Mouse (Mus musculus) retina, postnatal 7 days (tissue): ENCODE data around the gene A4galt.
"Not testable (repeated sequence)": the region's sequence is repeated elsewhere in the genome, so short reads cannot be mapped to it uniquely, and the experiment has no call there.

ENCODE experiments used
- DNase-seq: peaks from one replicate; pipeline ENCODE4 v3.0.0-alpha.2; 2012; ENCODE audit warnings: low read depth, low spot score

The A4galt gene

DNA sequence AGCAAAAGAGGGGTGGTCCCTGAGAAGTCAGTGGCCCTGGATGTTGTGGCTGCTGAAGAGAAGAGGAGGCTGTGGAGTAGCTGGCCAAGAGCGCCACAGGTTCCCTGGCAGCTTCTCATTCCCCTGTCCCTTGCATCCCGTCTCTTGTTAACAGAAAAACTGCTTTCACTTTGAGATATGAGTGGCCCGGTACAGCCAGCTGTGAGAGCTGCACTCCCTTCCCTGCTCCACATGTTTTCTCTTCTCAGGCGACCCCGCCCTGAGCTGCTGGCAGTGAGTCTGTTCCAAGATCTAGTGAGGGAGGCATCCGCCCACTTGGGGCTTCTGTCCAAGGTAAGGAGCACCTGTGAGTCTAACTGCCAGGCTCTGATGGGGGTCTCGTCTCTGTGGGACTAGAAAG, 16.9 kb upstream of the A4galt start:
- DNase-seq, result not testable (repeated sequence)

DNA sequence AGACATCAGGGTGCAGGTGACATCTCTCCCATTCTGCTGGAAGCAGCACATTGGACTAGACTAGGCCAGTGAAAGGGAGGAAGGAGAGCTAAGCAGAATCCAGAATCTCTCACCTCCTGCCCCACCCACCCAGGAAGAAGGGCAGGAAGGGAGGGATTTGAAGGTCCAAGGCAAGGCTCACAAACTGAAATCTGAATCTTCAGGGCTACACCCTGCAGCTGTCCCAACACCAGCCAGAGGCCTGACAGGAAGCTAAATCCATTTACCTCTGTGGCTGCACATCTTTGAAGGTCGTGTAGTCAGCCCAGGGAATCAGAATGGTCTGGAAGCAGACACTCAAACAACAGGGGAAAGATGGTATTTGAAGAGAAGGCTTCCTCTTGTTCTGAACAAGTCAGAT, 13.7 kb upstream of the A4galt start:
- DNase-seq, result no peak

DNA sequence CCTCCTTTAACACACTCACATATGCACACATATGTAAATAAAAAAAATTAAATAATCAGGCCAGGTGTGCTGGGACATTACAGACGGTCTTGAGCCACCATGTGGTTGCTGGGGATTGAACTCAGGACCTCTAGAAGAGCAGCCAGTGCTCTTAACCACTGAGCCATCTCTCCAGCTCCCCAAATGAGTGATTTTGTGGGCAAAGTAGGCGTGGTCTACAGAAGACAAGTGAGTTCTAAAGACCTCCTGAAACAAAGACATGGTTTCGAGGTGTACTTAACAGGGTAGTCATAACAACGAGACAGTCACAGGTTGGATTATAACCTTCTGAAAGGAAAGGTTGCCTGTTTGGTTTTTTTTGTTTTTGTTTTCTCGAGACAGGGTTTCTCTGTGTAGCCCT, 11.8 kb upstream of the A4galt start:
- DNase-seq, result no peak

DNA sequence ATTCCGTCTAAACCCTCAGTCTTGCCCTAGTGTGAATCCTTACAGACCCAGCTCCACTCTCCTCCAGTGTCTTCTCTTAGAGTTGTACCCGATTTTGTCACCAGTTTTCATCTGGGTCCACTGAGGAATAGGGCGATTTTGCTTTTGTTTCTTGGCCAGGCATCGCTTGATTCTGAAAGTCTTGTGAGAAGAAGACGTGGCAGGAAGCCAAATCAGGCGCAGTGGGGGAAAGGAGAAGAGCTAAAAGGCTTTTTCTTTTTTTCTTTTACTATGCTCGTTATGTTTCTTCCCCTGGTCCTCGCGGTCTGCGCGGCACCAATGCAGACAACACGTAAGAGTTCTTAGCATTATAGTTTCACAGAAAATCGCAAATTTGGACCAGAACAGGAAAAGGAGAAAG, 6.3 kb upstream of the A4galt start:
- no peak for DNase-seq

DNA sequence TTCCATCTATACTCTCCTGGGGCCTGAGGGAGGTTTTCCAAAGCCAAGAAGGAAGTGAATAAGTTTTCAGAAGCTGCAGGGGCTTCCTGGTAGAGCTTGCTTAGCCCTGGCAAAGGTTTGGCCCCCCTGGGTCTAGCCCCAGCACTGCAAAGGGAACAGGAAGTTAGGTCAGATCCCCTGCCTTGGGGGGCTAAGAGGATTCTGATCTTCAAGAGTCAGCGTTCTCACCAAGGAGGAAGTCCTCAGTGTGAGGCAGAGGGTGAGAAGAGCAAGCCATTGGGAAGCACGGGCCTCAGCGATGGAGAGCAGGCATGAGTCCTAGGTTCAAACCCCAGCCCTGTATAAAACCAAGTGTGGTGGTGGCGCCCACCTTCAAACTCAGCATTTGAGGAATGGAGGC, 4.9 kb upstream of the A4galt start:
- no peak for DNase-seq

DNA sequence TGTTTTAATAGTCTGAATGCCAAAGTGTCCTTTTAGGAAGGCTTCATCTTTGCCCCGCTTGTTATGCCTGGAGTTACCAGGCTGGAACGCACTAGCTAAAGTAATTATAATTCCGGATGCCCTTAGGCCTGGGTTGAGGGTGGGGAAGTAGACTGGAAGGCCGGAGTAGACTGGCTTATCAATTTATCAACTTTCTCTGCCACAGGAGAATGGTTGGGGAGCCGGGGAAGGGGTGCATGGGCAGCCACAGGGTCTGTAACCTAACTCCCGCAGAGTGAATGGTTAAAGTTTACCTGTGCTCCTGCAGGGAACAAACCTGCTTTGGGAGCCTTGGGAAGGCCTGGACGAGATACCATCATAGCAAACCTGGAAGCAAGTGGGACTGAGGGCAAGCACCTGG, 4.4 kb upstream of the A4galt start:
- DNase-seq, result no peak

DNA sequence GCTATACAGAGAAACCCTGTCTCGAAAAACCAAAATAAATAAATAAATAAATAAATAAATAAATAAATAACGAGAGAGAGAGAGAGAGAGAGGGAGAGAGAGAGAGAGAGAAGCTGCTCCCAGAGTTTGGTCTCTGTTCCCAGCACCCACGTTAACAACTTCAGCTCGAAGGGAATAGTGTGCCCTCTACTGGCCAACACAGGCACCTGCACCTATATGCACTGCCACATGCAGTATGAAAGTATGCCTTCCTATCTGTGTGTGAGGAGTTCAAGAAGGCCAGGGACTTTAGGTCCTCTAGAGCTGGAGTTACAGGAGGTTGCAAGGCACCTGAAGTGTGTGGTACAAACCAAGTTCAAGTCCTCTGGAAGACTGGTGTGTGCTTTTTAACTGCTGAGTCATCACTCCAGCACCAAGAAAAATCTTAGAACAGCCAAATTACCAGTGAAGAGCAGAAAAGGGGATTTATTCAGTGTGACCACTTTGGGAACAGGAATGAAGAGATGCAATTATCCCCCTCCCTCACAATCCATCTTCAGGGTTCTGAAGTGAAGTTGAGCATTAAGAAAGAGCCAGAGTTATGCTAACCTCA, 3.7 kb upstream of the A4galt start:
- no peak for DNase-seq

DNA sequence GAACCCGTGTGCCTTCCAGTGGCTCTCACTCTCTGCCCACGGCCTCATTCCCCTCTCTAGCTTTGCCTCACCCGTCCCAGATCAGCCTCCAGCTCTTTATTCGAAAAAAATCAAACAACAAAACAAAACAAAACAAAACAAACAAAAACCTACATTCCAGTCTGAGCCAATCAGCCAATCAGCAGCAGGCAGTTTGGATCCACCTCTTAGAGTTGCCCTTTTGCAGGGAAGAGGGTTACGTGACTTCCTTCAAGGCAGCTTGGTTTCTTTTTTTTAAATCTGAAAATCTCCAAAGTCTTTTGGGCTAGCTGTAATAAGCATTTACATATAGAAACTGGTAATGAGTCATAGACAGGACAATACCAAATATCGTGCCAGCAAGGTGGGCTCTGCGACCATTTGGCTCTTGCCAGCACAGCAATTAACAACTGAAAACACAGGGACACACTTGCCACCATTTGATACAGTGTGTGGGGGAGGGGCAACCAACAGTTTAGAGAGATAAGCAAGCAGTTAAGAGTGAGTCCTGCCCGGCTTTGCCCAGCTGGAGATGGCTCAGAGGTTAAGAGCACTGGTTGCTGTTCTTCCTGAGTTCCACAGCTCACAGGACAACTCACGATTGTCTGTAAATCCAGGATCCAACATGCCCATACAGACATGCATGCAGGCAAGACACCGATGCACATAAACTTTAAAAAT, 2.9 kb upstream of the A4galt start:
- no peak for DNase-seq

DNA sequence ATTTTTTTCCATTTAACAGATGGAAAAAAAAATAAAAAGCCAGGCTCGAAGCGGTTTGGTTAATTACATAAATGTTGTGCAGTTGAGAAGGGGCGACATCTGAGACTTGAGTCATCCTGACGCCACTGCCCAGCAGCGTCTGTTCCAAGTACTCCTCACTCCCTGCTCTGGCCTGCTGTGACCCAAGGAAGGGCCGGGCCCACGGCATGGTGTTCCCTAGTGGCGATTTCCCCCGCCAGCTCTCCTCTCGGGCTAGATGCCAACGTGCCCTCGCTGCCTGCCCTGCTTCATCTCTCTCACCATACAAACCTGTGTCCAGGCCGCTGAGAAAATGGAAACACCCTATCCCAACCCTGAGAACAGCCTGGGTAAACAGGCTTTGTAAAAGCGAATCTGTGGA, 486 bp upstream of the A4galt start:
- no peak for DNase-seq

DNA sequence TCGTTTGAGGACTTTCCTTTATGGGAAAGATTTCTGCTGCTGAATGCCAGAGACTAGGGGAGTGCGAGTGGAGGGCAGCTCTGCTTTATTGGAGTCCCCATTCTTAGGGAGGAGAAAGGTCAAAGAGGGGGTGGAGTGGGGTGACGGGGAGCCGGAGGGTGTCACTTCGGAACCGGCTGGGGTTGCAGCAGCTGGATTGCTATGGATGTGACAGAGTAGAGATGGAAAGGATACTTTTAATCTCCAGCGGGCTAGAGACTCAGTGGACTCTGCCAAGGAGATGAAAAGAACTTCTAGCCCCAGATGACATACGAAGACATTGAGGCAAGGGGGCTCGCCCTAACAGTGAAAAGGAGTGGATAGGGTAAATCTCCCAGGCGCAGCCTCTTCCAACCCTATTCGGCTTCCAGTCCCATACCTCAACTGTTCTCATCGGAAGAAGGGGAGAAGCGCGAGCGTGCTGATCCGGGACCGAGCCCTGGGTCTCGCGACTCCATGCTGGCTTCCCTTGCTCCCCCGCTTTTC, 861 bp downstream of the A4galt start:
- no peak for DNase-seq

DNA sequence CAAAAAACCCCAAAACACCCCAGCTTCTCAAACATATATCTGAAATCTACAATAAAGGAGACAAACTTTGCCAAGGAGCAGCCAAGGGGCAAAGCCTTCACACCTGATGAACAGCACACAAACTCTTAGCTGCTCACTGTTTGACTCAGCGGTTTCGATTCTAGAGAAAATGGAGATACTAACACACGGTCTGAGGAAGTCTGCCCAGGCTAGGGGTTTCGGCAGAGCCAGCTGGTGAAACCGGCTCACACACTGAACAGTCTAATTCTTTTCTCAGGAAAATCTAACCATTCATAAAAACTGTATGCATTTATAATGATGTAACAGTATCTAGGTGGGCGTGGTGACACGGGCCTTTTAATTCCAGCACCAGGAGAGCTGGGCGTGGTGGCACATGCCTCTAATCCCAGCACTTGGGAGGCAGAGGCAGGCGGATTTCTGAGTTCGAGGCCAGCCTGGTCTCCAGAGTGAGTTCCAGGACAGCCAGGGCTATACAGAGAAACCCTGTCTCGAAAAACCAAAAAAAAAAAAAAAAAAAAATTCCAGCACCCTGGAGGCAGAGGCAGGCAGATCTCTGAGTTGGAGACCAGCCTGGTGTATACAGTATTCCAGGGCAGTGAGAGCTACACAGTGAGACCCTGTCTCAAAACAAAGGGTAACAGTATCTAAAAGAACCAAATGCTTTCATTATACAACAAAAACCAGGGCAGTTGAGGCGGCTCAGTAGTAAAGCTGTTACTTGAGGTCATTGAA, 1.9 kb downstream of the A4galt start:
- DNase-seq, result no peak

DNA sequence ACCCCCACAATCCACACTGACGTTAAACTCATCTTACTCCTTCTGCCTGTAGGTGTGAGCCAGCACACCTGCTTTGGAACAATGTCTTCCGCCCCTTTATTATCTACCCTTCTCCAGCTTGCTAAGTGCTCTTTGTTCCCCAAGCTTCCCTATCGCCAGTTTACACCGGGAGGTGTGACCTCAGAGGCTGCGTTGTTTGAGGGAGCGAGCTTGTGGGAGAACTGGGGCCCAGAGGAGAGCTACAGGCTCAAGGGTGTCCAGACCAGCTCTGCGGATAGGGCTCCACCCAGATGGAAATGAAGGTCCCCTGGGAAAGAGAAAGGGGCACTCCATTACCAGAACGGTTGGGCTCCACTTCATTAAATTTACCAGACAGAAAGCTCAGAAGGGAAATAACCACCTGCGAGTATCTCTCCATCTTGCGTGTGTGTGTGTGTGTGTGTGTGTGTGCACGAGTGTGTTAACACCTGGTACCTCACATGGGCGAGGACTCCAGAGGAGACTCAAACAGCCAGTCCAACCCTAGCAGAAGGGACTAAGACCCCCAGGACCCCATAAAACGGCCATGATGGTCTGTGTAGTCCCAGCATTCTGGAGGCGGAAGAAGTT, 3.2 kb downstream of the A4galt start:
- DNase-seq, result no peak

DNA sequence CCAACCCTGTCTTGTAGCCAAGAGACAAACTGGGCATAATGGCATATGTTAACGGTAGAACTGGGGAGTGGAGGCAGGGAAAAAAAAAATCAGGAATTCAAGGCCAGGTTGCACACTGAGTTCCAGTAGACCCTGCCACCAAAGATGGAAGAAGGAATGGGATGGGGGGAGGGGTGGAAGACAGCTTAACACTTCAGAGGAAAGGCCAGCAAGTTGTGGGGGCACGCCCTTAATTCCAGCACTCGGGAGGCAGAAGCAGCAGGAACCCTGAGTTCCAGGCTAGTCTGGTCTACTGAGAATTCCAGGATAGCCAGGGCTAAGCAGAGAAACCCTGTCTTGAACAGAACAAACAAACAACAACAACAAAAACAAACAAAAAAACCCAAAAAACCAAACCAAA, 7.2 kb downstream of the A4galt start:
- no peak for DNase-seq

DNA sequence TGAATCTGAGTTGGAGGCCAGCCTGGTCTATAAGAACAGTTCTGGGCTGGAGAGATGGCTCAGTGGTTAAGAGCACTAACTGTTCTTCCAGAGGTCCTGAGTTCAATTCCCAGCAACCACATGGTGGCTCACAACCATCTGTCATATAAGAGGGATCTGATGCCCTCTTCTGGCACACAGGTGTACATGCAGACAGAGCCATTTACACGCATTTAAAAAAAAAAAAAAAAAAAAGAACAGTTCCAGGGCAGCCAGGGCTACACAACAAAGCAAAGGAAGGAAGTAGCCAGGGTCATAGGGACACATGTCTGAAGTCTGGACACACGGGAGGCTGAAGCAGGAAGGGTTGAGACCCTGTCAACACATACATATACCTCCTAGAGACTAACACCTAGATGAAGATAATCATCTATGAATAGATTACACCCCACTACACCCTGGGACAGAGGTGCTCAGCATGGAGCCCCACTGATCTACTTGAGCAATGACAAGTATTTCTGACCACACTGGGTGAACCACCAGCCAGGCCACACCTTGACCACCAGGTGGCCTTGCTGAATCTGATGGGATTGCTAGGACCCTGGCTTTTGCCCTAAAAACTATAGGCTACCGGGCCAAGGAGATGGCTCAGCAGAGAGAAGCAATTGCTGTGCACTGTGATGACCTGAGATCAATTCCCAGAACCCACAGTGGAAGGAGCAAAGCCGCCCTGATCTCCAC, 9.5 kb downstream of the A4galt start:
- DNase-seq, result no peak

DNA sequence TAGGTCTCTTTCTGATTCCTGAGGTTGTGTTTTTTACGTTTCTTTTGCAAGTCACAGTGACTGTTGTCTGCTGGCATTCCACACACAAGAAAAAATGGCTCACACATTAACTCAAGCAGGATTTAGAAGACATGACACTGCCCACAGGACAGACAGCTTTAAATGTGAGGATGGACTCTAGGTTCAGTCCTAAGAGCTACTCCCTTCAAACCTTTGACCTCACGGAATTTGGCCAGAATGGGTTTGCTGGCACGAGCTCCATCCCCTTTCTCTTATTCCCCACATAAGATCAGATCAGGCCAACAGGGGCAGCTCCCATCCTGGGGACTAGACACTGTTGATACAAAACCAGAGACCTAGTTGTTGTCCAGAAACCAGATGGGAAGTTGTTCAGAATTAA, 10.1 kb downstream of the A4galt start:
- no peak for DNase-seq

DNA sequence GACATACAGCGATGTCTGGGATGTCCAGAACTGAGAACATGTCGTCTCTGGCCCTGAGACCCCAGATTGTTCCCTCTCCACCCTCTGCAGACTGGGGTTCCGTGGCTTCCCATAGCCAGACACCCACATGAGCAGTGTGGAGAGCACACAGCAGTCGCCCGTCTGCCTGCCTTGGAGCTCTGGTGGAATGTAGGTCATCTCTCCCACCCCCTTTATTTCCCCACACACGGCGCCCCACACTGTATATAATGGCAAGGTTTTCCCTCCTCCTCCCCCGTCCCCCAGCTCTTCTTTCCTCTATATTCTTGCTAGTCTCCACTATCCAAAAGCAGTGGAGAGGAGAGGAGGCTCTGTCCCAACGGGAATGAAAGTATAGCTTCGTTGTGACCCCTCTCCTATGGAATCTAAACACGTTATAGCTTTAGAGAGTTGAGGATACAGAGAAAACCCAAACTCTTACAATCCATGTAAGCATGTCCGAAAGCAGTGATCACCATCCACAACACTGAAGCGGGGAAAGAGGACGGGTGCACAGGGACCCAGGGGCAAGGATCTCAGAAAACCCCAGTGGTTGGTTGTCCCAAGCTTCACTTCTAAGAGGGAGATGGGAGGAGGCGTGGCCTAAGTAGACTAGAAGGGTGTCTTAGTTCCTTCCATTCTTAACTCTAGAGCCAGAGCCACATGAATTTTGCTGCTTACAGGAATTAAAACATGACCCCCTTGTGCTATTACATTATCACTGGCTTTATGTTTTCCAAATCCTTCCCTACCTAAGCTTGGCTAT, 13.9 kb downstream of the A4galt start:
- no peak for DNase-seq

DNA sequence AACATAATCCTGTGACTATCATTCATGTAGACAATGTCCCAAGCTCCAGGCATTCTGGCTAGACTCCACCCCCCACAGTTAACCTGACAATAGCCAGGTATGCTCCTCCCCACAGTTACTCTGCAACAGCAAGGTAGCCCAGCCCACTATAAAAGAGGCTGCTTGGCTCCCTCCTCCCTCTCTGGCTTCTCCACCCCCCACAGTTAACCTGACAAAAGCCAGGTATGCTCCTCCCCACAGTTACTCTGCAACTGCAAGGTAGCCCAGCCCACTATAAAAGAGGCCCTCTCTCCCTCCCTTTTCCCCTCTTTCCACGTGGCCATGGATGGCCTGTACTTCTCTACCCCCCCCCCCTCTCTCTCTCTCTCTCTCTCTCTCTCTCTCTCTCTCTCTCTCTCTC, 14.8 kb downstream of the A4galt start:
- no peak for DNase-seq

DNA sequence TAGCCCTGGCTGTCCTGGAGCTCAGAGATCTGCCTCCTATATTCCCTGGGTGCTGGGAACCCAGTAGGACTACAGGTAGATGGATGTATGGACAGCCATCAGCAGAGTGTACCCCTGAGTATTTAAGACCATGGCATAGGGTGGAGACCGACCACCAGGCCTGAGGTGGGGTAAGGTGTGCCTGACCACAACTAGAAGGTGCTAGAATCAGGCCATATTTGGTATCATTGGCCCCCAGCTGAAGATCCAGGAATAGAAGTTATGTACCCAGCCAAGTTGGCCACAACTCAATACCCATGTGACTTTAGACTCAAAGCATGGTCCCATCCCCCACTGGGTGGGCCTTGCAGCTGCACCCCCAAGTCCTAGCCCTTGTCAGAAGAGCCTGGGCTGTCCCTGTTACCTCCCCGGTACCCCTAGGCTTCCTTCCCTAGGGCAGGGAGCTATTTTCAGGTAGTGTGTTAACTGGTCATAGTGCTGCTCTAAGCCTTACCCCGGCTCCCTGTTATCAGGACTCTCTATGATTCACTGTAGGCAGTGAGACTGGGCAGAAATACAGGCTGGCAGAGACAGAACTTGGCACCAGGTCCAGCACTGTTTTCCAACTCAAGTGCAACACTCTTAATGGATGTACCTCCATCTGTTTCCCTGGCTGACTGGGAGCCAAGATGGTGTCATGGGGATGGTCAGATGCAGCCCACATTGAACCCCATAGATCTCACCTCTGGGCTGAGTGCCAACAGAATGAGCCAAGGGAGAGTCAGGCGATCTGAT, 18.2 kb downstream of the A4galt start:
- DNase-seq, result no peak

DNA sequence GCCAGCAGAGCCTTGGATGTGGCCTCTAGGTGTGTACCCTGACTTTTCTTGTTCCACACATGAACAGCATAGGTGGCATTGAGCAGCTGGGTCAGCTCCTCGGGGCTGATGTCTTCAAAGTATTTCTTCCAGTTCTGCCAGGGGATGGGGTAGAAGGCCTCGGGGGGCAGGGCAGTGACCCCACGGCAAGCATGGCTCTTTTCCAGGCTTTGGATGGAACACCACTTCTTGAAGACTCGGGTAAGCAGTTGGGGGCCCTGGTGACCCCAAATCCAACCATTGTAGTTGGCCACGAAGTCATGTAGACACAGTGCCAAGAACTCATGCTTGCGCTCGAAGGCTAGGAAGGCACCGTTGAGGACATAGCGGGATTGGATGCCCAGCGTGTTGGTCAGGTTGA, 24.0 kb downstream of the A4galt start:
- DNase-seq, result no peak

DNA sequence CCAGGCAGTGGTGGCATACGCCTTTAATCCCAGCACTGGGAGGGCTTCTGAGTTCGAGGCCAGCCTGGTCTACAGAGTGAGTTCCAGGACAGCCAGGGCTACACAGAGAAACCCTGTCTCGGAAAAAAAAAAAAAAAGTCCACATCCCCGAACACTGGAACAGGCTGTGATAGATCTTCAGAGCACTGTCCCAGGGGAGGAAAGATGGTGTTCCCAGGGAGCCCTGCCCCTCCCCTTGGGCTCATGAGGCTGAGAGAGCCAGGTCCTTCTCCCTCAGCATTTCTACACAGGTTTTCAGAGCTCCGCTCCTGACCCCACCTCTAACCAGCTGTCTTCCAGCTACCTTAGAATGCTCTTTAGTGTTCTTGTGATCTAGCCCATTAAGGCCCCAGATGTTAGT, 24.7 kb downstream of the A4galt start:
- DNase-seq, result no peak
